Mouse (Mus musculus) neutrophil, adult 5-6 weeks (primary cell): ENCODE data around the gene Mcrip2. TPM values are rescaled to one million over a fixed set of nuclear protein-coding genes. Genes with fewer than 3 reads are reported as not detected.
A peak's percentile ranks its signal among the peaks of the same experiment; 100 is the strongest.
"Not testable (repeated sequence)": the region's sequence is repeated elsewhere in the genome, so short reads cannot be mapped to it uniquely, and the experiment has no call there.

Source experiments
- ATAC-seq: fragments of 151-379, 151-347 bp; 2 replicates; pipeline ENCODE4 v1.8.0; 2017; ENCODE audit warnings: mild to moderate bottlenecking, moderate TSS enrichment; ENCODE audit not compliant: insufficient number of reproducible peaks, poor library complexity, low FRiP score, severe bottlenecking; ENCODE audit errors: extremely low read depth
- total RNA-seq: library from RNA; stranded (forward); fragments of 200-1000 nt; gene quantifications from 2 replicates; pipeline ENCODE4 v1.2.3, GENCODE M21; 2017

Mcrip2 gene
- total RNA-seq, 1 experiment from 2014 or later, result not detected

DNA sequence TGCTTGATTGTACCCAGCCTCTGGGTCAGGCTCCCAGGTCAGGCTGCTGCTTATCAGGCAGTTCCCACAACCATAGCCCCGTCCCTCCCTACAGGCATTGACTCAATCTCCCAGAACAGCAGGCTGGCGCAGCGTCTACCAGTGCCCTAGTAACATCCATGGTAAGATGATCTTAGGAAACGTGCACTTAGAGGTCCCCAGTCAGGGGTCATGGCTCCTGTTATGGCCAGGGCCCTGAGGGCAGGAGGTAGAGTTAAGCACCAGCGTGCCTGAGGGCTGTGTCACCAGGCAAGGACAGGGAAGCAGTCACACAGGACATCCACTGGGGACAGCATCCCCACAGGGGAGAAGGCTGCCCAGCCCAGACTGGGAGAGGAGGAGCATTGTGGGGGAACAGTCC lies 13.7 kb upstream of the Mcrip2 start:
- ATAC-seq, result no peak

DNA sequence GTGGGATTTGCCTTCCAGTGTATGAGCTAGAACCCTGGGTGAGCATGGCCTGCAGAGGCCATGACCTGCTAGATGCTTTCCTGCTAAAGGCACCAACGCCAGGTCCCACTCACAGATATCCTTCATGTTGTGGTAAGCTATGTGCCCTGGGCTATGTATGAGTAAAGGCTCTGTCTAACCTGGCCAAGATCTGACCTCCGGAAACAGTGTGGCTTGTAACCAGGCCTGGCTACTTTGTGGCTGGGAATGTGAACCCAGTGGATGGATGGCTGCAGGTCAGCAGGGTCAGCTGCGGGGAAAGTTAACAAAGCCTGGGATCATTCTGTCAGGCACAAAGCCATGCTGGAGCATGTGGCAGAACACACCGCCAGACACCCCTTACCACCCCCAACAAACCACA lies 13.1 kb upstream of the Mcrip2 start:
- no peak for ATAC-seq

DNA sequence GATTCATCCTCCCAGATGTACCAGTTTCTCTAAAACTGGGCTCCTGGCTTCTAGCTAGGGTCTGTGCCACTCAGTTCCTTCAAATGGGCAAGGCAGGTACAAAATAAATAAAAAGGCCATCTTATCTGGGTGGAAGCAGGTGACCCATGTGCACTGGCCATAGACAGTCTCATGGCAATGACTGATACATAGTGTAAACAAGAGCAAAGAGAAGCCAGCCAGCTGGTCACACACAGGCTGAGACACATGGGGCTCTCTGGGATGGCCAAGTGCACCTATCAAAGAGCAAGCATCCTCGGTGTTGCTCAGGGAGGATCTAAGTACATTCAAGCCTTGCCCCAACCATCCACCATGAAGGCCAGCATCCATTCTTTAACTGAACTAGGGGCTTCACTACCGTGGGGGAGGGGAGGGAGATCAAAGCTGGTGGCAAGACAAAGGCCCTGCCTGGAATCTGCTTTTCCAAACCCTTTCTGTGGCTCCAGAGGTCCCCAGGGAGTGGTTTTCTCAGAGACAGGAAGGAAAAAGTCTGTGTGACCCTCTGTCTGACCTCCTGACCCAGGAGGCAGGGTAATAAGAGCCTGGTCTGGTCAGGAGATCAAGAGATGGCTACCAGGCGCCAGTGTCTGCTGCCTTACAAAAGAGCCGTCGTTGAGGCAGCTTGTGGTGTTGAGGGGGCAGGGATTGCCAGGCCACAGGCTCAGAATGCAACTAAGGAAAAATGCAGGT lies 12.5 kb upstream of the Mcrip2 start:
- no peak for ATAC-seq

DNA sequence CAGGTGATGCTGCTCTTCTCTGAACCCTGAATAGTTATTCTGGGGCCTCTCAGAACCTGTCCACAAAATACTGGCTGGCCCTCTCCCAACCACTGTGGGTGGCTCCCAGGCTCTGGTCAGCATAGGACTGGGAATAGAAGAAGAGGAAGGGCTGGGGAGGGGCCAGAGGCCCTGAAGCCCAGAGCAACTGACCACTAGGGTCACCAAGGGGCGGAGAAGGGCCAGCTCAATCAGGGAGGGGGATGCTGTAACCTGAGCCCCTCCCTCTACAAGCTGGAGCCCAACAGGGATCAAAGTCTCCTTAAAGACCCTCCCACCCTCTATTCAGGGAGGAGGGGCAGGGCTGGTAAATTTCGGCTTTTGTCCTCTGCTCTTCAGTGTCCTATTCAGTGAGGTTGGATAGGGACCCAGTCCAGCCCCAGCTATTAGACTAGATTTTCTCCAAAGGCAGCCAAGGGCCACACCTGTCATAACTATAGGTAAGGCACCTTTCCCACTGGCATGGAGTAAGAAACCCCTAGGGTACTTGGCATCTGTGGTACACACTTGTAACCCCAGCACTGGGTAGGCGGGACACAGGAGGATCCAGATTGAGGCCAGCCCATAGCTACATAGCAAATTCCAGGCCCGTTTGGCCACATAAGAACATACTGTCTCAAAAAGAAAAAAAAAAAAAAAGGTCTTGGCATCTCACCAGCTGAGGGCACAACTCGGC lies 11.8 kb upstream of the Mcrip2 start, which contains the start of gene Wfikkn1:
TSS of gene Wfikkn1 (minus strand) at position 663 of the 715 bp plus-strand sequence.
- ATAC-seq, result no peak

DNA sequence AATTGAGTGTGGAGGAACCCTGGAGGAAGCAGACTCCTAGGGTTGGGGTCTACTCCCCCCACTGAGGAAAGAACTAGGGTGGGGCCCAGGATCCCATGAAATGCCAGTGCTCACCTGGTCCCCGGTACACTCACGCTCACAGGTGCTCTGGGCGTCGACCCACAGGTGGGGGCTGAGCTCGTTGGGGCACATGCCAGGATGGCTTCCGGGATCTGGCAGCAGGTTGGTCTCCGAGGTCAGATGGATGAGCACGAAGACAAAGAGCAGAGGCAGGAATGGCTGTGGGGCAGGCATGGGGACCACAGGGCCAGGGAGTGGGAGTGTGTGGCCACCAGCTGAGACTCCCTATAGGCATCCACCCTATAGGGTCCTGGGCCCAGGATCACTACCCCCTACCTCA lies 11.2 kb upstream of the Mcrip2 start:
- no peak for ATAC-seq

DNA sequence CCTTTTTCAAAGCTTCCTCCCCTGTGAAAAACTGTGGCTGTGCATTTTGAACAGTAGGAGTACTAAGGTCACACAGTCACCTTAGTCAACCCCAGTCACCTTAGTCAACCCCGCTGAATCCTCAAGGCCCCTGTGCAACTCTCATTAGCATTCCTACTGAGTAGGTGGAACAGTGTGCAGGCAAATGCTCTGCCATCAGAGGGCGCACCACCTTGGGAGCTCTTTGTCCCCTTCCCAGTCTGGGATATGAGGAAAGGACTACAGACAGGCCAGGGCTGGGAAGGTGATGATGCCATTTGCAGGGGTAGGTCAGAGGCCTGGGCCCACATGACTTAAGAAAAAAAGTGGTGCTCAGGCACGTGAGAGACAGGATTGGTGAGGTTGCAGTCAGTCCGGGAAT lies 10.7 kb upstream of the Mcrip2 start:
- ATAC-seq, result no peak

DNA sequence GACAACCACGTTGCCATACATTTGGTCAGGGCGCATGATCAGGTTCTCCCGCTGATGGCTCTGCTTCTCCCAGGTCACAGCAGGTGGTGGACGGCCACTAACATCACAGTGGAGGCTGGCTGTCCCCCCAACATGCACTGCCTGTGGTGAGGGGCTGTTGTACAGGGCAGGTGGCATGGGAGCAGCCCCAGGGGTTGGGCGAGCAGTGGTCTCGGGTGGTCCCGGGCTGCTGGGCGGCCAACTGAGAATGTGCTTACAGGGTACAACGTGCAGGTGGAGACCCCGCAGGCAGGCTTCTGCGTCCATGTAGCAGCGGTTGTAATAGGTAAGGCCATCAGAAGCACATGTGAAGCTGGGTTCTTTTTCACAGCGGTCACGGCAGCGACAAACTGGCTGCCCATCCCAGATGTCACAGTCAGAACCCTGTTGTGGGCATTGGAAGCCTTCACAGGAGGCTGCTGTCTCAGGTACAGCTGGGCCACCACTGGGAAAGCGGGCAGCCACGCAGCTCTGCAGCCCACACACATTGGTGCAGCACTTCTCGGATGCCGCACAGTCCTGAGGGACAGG lies 10.1 kb upstream of the Mcrip2 start:
- no peak for ATAC-seq

DNA sequence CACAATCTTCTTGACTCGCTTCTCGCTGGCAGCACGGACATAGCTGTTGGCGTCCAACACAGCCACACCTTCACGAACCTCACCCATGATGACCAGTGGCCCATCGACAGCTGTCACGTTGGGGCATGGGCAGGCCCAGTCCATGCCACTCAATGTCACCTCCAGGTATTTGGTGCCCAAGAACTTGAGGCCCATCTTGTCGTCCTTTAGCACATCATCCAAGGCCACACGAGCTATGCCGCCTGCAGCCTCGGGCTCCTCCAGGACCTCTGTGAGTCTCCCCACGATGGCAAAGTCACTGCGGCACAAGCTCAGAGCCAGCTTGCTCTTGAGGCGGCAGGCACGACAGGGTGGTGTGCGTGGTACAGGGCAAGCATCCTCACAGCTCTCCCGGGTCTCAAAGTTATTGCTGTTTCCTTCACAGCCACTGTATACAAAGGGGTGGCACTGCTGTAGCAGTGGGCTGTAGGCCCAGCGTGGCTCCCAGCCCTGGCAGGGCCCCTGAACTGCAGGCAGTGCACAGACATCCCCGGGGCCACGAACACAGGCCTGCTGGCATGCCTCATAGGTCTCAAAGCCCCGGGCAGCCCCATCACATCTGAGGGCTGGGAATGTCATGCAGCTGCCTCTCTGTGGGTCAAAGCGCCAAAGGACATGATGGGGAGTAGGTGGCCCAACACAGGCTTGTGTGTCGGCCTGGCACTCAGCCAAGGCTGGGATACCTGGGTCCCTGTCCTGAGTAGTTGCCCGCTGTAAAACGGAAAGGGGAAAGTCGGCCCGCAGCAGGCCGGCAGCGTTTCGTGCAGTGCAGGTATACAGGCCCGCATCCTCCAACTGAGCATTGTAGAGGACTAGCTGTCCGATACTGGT lies 9.4 kb upstream of the Mcrip2 start:
- ATAC-seq, result no peak

DNA sequence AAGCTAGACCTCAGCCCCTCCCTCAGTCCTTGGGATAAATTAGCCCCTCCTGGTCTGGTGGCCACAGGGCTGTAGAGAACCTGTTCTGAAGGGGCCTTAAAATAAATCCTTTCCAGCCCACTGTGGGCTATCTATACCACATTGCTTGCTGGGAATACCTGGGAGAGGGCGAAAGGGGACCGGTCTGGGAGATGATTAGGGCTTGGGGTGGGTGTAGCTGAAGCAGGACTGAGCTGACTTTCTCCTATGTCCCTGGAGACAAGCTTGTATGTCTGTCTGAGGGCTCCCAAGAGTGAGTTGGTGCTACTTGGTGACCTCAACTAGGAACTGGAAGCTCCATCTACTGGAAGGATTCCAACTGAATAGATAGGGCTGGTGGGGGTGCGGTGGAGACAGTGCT lies 8.5 kb upstream of the Mcrip2 start:
- no peak for ATAC-seq

DNA sequence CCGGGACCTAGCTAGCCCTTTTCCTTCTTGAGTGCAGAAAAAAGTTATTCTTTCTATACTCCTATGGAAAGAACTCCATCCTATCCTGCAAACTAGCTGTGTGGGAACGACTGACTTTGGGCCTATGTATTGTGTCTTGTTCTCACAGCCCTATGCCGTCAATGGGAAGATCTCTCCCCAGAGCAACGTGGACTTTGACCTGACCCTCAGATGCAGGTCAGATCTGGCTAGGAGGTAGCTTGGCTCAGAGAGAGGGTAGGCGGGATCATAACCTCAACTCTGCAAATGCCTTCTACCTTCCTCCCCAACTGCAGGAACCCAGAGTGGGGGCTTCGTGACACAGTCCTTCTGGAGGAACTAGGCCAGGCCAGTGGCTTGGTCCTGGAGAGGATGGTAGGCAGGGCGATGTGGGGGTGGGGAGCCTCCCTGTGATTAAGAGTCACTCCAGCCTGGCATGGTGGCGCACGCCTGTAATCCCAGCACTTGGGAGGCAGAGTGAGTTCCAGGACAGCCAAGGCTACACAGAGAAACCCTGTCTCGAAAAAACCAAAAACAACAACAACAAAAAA lies 7.9 kb upstream of the Mcrip2 start:
- ATAC-seq, result no peak

DNA sequence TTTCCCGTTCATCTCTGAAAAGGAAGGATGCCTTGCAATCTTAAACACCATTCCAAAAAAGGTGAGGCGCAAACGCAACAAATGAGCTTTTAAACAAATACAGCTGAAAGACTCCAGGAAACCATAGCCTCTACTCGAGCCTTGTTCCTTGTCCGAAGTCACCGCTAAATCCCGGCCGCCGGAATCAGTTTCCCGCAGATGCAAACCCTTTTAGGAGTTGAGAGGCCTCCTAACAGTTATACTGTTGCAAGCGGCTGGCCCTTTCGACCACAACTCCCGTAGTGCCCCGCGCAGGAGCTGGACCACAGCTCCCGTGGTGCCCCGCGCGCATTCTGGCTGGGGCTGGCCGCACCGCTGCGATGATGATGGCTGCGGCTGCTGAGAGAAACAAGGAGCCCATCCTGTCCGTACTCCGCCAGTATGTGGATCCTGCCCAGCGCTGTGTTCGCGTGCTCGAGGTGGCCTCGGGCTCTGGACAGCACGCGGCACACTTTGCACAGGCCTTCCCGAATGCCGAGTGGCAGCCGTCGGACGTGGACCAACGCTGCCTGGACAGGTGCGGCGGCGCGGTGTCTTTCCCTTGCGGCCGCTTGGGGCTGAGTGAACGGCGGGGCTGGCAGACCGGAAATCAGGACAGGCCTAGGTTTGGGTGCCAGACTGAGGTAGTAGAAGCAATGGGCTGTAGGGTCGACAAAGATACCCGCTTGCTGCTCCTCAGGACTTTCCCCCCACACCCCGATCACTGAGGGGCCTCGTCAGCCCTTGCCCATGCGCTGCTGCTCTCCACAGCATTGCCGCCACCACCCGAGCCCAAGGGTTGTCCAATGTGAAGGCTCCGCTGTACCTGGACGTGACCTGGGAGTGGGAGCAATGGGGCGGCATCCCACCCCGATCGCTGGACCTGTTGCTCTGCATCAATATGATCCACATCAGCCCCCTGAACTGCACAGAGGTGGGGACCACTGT lies 6.9 kb upstream of the Mcrip2 start:
- peak; percentile 54 for ATAC-seq

DNA sequence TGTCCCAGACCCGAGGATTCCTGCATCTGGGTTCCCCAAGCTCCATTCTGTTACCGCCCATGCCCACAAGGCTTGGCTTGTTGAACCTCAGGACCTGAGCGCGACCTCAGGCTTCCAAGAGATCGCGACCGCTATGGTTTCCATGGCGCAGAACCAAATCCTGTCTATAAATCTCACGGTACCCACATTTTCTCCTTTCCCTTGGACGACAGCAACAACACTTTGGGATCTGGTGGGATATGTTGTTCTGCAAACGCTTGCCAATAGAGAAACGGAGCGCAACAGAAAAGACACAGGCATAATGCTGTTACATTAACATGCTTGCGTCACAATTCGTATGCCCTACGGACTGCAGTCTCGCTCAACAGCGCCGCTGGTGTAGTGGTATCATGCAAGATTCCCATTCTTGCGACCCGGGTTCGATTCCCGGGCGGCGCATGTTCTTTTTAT lies 6.2 kb upstream of the Mcrip2 start, which contains the start of gene Mettl26:
TSS of gene Mettl26 (plus strand) at position 354 of the 450 bp plus-strand sequence.
- peak; percentile 63 for ATAC-seq

DNA sequence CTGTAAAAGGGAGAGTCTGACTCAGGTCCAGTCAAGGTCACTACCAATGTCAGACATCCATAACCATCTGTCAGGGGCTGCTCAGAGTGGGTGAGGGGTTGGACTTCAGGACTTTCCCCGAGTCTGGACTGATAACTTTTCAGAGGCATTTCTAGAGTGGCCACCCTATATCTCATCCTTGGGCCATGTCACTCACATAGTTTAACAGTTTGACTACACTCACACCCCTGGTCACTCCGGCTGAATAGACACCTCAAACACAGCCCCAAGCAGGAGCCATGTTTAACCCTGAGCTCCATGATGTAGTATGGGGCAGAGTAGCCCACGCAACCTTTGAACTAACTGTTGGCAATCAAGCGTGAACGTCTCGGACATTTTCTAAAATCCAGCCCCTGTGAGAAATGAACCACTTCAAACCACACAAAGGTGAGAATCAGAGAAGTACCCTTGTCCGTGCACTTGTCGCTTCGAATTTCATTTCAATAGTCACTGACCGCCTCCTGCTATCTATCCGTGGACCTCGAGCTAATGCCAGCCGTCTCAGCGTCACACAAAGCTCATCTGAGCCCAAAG lies 5.7 kb upstream of the Mcrip2 start:
- no peak for ATAC-seq

DNA sequence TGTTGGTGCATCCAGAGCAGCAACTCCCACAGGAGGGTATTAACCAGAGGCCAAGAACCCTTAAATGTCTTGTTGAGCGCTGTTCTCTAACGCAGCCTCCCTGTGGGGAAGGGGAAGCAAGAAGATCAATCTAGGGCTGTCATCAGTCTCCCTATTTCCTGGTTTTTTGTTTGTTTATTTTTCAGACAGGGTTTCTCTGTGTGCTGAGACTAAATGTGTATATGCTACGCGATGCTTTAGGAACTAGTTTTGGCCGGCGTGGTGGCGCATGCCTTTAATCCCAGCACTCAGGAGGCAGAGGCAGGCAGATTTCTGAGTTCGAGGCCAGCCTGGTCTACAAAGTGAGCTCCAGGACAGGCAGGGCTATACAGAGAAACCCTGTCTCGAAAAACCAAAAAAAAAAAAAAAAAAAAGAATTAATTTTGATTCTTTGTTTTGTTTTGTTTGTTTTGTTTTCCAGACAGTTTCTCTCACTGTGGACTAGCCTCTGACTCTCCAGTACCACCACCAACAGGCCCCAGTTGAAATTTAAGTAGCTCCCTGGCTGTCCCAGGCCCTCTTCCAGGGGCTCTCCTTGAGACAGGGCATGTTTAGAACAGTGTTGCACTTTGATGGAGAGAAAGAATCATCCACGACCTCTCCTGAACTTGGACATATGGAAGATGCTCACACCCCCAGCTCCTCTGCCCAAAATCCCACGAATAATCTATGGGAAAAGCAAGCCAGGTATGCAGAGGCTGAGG lies 5.0 kb upstream of the Mcrip2 start:
- no peak for ATAC-seq

DNA sequence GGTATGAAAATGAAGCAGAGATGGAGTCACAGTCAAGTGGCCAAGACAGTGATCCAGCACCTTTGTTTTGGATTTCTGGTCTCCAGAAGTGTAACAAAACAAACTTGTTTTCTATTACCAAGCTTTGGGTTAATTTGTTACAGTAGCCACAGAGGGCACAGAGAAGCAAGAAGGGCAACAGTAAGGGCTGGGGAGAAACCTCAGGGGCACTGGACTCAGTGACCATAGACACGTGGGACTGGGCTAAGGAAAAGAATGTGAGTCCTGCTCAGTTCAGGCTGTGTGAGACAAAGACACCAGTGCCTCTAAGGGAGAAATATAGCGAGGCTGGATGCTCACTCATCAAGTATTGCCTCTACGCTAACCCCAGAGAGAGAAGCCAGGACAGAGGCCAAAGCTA lies 4.1 kb upstream of the Mcrip2 start:
- no peak for ATAC-seq

DNA sequence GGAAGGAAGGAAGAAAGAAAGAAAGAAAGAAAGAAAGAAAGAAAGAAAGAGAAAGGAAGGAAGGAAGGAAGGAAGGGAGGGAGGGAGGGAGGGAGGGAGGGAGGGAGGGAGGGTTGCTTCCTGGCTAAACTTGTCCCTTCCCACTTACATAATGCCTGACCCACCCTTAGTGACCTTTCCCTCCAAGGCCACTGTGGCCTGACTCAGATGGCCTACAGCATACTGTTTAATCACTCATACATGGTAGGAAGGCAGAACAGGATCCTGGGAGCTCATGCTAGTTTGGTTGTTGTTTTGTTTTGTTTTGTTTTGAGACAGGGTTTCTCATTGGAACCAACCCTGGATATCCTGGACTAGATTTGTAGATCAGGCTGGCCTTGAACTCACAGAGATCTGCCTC lies 3.0 kb upstream of the Mcrip2 start:
- ATAC-seq, result not testable (repeated sequence)

DNA sequence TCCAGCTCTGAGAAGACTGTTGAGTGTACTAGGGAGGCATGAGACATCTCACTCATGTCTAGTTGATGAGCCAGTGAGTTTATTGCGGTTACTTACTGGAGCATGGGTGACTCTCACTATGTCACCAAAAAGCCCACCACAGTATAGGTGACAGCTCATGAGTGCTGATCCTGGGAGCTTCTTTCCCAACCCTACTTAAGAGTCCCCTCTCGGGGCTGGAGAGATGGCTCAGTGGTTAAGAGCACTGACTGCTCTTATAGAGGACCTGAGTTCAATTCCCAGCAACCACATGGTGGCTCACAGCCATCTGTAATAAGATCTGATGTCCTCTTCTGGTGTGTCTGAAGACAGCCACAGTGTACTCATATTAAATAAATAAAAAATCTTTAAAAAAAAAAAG lies 1.4 kb upstream of the Mcrip2 start:
- no peak for ATAC-seq
